Mouse (Mus musculus) hindlimb bud, embryonic 11.5 days (tissue): ENCODE measurements around the gene Osbp.
"Not testable (repeated sequence)": the region's sequence is repeated elsewhere in the genome, so short reads cannot be mapped to it uniquely, and the experiment has no call there.

ENCODE experiments used
- DNase-seq: peaks from one replicate; pipeline ENCODE4 v3.0.0-alpha.2; 2012; ENCODE audit warnings: low read depth, low spot score; ENCODE audit errors: extremely low spot score

The Osbp gene

DNA sequence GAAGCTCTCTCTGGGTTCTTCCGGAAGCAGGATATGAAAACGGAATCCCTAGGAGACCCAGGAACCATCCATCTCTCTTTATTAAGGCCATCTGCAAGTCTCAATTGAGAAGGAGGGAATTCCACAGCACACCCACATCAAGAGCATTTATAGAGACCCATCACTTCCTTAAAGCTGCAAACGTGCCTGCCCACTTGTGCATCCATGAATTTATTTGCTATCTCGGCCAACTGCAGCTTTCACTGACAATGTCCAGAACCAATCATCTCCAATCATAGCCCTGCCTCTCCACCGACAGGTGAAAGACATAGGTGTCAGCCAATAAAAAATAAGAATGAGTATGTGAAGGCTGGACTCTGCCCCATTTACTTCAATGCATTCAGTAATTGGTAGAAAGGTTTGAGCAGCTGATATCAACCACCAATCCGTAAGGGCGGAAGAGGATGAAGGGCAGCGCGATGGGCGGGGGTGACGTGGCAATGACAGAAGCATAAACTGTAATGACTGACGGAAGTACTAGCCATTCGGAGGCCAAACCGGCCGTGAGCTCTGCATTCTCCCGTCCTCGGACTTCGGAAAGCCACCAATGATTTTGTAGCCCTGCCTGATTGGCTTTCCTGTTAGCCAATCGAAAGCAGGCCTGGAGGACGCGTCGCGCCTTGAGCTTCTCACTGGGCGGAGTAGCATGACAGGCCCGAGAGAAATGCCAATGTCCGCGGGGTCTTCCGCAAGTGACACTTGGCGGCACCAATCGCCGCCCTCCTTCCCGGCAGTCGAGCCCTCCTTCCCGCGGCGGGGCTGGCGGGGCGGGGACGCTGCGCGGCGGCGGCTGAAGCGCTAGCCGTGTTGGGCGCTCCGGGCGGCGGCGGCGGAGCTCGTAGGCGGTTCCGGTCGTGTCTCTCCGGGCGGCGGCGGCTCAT lies at the start of gene Osbp:
Osbp (plus strand) TSS at position 919 of the 920 bp plus-strand sequence.
- DNase-seq: peak; percentile 97

DNA sequence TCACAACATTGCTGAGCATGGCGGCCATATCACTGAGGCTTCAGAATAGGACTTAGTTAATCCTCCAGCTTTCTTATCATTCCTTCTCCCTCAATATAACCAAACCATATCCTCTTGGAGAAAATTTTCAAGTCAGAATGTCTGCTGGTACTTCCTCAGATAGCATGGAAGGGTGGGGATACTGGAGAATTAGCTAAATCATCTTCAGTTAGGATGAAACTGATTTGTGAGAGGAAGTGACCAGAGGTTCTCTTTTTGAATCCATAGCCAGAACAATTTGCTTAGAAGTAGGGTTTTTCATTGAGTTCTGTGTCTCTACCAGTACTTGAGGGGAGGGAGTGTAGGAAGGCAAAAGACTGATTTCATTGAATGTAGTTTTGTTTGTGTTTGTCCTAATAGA lies 43.7 kb upstream of the Osbp start:
- DNase-seq: no peak

DNA sequence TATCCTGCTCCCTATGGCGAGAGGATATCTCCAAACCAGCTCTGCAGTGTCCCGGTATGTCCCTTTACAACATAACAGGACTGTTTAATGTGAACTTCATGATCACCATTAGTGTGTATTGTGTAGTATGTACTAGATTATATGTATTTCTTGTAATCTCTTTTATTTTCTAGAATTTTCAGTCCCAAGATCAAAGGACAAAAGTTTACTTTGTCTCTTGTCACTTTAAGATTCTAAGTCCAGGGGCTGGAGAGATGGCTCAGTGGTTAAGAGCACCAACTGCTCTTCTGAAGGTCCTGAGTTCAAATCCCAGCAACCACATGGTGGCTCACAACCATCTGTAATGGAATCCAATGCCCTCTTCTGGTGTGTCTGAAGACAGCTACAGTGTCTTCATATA lies 43.2 kb upstream of the Osbp start:
- DNase-seq: not testable (repeated sequence)

DNA sequence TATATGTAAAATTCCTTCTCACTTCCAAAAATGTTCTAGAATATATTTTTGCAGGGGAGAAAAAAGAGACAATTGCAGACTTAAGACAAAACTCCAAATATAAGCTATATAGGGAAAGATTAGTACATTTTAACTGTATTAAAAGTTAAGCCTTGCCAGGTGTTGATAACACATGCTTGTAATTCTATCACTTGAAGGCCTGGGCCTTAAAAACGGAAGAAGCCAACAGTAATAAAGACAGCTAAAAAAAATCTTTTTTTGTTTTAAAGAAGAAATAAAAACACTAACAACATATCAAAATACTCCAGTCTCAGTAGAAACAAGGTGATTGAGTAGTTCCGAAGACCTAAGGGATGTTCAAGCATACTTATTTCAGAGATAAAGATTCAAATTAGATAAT lies 39.4 kb upstream of the Osbp start:
- no peak for DNase-seq

DNA sequence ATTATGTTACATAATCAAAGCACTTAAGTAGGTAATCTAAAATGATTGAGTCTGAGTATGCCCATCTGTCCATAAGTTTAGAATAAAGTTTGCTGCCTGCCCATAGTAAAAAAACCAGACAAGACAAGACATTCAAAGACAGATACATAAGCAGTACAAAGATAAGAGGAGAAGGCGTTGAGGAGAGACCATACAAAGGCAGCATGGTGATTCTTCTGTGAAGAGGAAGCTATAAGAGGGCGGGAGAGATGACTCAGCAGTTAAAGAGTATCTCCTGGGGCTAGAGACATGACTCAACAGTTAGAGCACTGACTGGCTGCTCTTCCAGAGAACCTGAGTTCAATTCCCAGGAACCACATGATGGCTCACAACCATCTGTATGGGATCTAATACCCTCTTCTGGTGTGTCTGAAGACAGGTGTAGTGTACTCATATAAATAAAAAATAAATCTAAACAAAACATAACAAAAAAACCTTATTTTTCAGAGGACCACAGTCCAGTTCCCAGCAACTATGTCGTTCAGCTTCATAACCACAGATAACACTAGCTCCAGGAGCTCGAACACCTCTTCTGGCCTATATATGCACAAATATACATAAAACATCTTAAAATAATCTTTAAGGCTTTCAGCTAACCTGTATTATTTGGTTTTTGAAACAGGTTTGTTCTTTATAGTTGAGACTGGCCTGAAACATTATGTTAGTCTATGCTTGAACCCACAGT lies 37.6 kb upstream of the Osbp start:
- no peak for DNase-seq

DNA sequence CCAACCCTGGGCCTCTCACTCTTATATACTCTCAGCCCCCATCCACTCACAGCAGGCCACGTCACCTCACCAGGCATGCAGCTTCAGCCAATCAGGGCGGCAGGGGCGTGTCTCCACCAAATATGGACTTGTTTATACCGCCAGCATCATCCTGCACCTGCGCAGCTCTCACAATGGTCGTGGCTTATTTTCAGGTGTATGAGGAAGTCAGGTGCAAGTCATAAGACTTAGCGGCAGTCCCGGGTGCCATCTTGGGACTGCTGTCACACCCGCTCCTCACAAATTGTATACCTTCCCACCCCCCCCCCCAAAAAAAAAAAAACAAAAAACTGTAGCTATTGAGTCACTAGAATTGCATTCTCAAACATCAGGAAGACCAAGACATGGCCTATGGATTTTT lies 19.3 kb upstream of the Osbp start:
- DNase-seq: not testable (repeated sequence)

DNA sequence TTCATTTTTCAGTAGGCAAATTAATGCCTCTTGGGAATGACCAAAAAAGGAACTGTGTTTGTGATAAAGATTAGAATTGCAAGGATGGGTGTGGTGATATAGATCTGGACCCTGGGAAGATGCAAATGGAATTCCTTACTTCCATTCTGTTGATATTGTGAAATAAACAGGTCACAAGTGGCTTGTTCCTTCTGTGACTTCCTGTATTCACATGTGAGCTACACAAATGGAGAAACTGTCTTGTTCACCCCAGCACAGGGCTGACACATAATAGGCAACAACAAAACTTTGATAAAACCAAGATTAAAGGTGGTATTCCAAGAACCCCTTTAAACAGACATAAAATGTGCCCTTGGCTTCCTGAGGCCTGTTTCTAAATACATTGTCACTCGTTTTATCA lies 15.9 kb upstream of the Osbp start:
- DNase-seq: no peak

DNA sequence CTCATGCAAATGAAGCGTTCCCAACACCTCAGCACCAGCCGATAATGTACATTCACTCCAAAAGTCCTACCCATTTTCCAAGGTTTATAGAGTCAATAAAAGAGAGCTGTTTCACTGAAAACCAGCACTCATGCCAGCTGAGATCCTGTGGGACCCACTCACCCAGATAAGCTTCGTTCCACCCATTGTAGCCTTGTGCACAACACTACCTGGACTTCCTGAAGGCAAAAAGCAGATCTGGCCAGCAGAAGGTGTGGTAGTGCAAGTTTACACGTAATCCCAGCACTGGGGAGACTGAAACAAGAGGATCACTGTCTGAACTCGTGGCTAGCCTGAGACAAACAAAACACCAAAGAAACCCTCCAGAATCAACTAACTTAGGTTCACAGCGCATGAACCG lies 15.0 kb upstream of the Osbp start:
- no peak for DNase-seq

DNA sequence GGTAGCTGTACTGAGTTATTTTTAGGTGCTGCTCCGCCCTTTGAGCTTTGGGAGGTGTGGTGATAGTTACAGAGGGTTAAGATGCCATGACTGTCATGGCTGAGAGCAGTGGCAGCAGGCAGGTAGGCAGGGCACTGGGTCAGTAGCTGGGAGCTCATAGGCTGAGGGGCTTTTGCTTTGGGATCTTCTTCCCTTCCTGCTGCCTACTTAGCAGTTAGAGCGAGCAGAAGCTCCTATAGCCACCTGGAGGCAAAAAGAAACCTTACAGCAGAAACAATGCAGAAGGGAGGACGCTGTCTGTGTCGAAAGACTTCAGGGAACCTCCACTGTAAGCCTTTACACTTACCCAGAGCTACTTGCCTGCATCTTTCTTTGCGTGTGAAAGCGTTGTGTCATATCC lies 11.5 kb upstream of the Osbp start:
- DNase-seq: no peak

DNA sequence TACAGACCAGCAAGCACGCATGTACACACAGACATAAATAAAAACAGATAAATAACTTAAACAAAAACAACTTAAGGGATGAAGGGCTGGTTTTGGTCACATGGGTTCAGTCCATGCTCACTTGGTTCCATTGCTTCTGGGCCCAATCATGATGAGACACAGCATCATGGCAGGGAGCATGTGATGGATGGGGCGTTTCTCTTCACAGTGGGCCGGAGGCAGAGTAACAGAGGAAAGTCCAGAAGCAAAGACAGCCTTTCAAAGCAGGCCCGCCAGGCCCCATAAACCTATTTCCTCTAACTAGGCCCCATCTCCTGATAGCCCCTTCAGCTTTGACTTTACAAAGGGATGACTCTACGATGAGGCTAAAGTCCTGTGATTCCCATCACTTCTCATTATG lies 9.1 kb upstream of the Osbp start:
- no peak for DNase-seq

DNA sequence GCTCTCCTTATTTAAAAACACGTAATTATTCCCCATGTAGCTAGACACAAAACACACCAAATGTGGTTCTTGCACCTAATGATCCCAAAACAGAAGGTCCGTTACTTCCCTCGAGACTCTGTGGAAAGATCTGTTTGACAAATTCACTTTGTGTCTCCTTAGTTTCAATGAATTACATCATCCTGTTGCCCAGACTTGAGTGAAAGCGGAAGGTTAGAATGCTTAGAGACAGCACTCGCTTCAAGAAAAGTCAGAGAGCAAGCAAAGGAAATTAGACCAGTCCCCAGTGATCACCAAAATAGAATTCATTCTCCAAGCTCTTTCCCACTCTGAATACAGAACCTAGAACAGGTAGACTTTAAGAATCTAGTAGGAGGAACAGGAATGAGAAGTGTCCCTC lies 8.3 kb upstream of the Osbp start:
- DNase-seq: no peak

DNA sequence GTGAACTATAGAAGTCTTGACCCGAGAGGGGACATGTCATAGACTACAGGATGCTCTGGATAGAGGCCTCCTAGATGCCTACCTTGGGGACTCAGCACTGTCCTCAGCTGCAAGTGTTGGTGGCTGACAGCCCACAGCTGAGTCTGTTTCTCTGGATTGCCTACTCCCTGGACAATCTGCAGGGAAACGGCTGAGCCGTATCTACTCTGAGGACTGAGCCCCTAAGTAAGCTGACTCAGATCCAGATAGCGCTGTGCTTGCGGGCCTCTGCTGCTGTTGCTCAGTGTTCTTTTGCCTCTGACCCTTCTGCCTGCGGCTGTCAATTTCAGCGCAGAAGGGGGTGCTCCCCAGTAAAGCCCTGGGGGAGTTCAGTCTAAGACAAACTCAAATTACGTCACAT lies 7.9 kb upstream of the Osbp start:
- no peak for DNase-seq

DNA sequence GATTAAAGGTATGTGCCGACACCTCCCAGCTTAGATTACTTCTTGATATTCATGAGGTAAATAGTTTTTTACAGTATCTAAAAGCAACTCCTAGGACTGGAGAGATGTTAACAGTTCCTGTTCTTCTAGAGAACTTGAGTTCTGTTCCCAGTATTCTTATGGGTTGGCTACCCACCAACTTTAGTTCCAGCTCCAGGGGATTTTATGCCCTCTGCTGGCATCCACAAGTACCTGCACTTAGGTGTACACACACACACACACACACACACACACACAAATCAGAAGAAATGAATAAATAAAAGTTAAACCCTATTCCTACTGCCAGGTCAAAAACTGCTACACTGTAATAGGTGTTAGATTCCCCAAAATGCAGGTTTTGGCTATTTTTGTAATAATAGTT lies 1.5 kb upstream of the Osbp start:
- DNase-seq: no peak

DNA sequence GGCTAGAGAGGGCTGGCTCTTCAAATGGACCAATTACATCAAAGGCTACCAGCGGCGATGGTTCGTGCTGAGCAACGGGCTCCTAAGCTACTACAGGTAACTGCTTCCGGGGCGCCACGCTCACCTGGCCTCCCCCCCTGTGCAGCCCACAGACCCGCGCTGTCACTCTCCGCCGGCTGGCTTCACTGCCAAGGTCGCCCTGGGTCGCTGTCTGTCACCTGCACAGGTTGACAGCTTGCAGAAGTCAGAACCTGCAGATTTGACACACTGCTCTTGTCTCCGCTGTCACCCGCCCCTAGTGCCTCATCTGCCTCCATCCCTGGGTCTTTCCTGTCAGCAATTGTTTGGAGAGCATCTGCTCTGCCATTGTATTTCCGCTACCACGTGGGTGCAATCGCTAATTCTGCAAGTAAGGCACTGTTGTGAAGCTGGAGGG lies 478 bp downstream of the Osbp start:
- no peak for DNase-seq

DNA sequence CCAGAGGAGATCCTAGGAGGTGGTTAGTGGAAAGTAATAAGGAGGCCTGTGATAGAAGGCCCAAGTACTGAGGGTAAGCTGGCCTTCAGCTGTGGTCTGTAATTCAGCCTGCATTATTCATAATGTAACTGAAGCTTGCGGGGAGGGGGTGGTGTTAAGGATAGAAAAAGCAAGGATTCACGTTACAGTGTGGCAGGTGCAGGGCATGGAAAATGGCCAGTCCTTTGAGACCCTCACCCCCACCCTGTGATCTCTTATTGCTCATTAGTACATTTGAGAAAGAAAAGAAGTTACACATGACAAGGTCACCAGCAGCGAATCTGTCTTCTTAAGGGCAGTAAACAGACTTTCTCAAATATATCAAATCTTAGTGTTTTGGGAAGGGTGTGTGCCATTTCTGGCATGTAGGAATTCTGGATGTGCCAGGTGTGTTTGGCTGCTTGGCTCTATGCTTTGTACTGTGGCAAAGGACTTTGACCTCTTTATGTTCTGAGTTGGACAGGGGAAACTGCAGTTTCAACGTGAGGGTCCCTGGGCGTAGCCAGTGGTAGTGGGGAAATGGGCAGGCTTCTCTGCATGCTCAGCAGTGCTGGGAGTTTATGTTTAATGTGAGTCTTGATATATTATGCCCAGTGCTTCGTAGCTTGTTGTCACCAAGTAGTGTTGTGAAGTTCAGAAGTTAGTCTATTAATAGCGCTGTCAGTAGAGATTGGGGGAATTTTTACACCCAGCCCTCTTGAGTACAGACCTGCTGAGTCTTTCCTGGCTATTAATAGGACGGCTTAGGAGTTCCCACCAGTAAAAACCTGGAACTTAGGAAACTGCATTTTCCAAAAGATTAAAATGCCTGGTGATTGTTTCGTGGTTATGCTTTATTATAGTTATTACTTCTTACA lies 3.7 kb downstream of the Osbp start:
- no peak for DNase-seq

DNA sequence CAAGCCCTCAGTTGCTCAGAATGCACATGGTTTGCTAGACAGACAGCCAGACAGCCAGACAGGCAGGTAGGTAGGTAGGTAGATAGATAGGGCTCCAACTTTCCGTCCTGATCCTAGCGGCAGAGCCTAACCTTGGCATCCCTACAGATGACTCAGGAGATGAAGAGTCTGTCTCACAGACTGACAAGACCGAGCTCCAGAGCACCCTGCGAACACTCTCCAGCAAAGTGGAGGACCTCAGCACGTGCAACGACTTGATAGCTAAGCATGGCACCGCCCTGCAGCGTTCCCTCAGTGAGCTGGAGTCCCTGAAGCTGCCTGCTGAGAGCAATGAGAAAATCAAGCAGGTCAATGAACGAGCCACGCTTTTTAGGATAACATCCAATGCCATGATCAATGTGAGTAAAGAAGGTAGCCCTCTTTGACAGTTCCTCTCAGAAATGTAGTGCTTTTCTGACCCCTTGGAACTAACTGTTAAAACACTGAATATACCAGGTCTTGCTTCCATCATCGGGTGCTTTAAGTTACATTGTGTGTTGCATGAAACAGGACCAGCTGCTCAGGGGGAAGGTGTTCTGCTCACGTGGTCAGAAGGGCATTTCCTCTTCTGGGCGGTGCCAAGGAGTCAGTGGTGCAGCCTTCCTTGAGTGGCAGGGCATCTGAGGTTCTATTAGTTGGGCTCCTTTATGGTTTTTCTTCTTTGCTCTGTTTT lies 7.9 kb downstream of the Osbp start:
- no peak for DNase-seq

DNA sequence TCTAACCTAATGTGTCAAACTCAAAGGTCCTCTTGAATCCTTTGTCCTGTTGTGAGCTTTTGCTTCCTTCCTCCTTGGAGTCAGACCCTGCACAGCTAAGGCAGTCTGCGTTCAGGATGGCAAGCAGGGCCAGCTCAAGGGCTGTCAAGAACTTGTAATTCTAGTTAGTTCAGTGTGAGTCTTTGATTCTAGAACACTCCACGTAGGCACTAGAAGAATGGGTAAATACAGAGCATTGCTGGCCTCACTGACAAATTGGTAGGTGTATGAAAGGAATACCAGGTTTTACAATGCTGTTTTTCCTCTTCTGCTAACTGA lies 8.4 kb downstream of the Osbp start:
- DNase-seq: no peak

DNA sequence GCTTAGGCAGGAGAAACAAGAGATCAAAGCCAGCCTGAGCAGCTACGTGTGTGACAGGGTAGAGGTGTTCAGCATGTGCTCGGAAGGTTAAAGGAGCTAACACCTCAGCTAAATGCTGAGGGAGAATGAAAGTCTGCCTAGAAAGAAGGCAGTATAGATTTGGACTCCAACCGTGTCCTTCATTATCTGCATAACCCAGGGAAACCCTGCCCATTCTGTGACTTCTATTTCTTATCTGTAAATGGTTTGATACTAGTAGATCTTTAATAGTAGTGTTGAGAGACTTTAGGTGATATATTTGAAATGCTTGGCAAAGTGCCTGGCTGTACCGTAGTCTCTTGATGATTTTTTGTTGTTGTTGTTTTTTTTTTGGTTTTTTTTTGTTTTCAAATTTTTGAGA lies 9.9 kb downstream of the Osbp start:
- DNase-seq: no peak

DNA sequence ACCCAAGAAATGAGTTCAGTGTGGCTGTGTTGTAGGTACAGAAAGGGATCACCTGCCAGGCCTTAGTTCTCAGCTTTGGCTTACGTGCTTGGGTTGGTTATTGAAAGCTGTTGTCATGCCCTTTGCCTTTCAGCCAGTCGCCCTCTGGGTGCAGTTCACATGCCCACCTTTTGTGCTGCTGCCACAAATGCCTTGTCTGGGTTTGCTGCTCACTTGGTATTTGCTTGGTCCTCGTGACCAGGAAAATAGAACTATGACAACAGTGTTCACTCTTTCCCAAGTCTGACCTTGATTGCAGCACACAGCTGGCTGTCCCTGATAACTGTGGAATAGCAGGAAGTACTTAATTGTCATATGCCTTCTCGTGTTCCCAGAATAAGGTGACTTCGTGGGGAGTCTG lies 11.6 kb downstream of the Osbp start:
- DNase-seq: no peak

DNA sequence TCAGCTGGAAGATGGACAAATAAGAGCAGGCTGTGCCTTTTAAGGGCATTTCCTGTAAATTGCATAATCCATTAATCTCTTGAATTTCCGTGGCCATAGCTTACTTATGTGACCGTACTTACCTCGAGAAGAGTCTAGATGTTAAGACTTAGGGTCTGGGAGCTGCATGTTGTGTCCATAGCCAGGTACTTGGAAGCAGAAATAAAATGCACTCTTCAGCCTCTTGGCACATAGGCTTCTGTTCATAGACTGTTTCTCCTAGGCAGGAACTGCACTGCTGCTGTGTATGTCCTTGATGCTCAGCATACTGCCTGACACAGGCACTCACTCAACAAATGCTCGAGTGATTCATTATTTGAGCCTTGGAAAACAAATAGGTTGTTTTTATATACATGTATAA lies 14.7 kb downstream of the Osbp start:
- no peak for DNase-seq

DNA sequence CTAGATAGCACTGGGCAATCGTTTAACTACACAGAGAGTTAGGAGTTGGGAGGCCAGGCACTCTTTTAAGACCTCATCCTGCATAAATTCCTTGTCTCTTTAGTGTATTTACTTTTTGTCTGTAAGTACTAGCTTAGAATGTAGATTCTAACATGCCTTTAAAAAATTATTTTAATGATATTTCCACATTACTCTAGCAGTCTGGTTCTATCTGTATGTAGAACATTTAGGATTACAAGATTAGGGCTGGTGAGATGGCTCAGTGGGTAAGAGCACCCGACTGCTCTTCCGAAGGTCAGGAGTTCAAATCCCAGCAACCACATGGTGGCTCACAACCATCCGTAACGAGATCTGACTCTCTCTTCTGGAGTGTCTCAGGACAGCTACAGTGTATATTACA lies 18.9 kb downstream of the Osbp start:
- not testable (repeated sequence) for DNase-seq
